Mouse (Mus musculus) cortical plate, adult 2 months (tissue): Measurements from ENCODE around the gene Rab23. TPM values are rescaled to one million over a fixed set of nuclear protein-coding genes. Genes with fewer than 3 reads are reported as not detected.

Experiments
- H3K27ac ChIP-seq: fragments of 200-500 bp; 2 replicates; pipeline ENCODE4 v1.5.1; 2012; ENCODE audit warnings: low read length, control low read depth, inconsistent platforms; ENCODE audit not compliant: insufficient read depth
- H3K4me1 ChIP-seq: fragments of 200-500 bp; 2 replicates; pipeline ENCODE4 v1.6.1; 2011; ENCODE audit warnings: low read length; ENCODE audit not compliant: control insufficient read depth, insufficient read depth
- H3K4me3 ChIP-seq: fragments of 200-500 bp; 2 replicates; pipeline ENCODE4 v1.5.1; 2011; ENCODE audit warnings: mild to moderate bottlenecking, low read length, control low read depth; ENCODE audit not compliant: insufficient read depth
- CTCF ChIP-seq: fragments of 200-500 bp; IDR thresholded peaks from 2 replicates; pipeline ENCODE4 v1.5.1; 2011; ENCODE audit warnings: mild to moderate bottlenecking, control low read depth, low read length; ENCODE audit not compliant: insufficient read depth; ENCODE audit errors: extremely low read depth
- POLR2A ChIP-seq: fragments of 200-500 bp; IDR thresholded peaks from 2 replicates; pipeline ENCODE4 v1.6.1; 2011; ENCODE audit warnings: mild to moderate bottlenecking, low read length, control low read depth; ENCODE audit not compliant: insufficient read depth; ENCODE audit errors: extremely low read depth
- polyA plus RNA-seq: library from polyadenylated mRNA; depleted of rRNA; stranded (reverse); fragments of >200 nt; gene quantifications from 2 replicates; pipeline ENCODE4 v1.2.3, GENCODE M21; 2012

The Rab23 gene
- polyA plus RNA-seq, 1 experiment, result 17.5 TPM

- Histone ChIP-seq H3K4me1 (no peaks in the 10 kb centered on the region), H3K4me3 (no peak overlapping the region), H3K27ac (no peak overlapping the region)
- TF ChIP-seq POLR2A, result no peak
- TF ChIP-seq CTCF, result no peak
Observed at GRCm38 (mm10) chr1:33689446-33690086, 30.1 kb upstream of the Rab23 start.

- no peak overlapping the region for H3K27ac ChIP-seq
Observed at GRCm38 (mm10) chr1:33690087-33690448, 29.6 kb upstream of the Rab23 start.

GRCm38 (mm10) chr1:33693893-33694292, 25.8 kb upstream of the Rab23 start:
- Histone ChIP-seq H3K4me3 (no peak overlapping the region), H3K4me1 (no peaks in the 10 kb centered on the region), H3K27ac (no peak overlapping the region)
- TF ChIP-seq CTCF (no peak), POLR2A (no peak)

More at GRCm38 (mm10) chr1:33690087-33690448, 29.6 kb upstream of the Rab23 start:
- H3K4me3 ChIP-seq, result no peak overlapping the region
- no peak for TF ChIP-seq CTCF
- no peak for TF ChIP-seq POLR2A
- H3K4me1 ChIP-seq, result no peaks in the 10 kb centered on the region

DNA sequence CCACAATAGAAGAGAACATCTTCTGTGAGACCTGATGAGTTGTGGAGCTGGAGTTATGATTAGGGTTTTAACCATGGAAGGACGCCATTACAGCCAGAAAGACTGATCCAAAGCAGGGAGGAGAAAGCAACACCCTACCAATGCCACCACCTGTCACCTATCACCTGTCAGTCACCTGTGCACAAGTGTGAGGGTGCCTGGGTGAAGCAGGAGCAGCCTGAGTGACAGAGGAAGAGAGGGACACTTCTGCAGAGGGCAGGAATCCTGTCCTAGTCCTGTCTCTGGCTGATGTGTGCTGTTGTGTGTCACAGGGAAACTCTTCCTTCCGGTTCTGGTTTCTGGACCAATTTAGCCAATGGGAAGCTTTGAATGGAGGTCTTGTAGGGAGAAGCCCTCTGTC, 23.7 kb upstream of the Rab23 start:
- Histone ChIP-seq H3K4me3 (no peak overlapping the region), H3K4me1 (no peaks in the 10 kb centered on the region), H3K27ac (no peak overlapping the region)
- TF ChIP-seq POLR2A (no peak), CTCF (no peak)

GRCm38 (mm10) chr1:33701244-33701643, 18.4 kb upstream of the Rab23 start:
- TF ChIP-seq CTCF (no peak), POLR2A (no peak)

DNA sequence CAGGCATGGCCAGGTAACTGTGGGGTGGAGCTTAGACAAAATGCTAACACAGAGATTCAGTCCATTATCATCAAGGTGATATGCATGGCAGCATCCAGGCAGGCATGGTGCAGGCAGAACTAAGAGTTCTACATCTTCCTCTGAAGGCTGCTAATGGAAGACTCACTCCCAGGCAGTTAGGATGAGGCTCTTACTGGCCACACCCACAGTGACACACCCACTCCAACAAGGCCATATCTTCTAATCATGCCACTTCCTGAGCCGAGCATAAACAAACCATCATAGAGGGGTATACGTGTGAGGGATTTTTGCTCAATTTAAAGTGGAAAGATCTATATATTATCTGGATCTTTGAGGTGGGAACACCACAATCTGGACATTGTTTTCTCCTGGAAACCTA, 10.1 kb upstream of the Rab23 start:
- Histone ChIP-seq H3K4me1 (no peaks in the 10 kb centered on the region), H3K27ac (no peak overlapping the region), H3K4me3 (no peak overlapping the region)
- TF ChIP-seq POLR2A, result no peak
- no peak for TF ChIP-seq CTCF

More at GRCm38 (mm10) chr1:33701244-33701643, 18.4 kb upstream of the Rab23 start:
- no peaks in the 10 kb centered on the region for H3K4me1 ChIP-seq
- no peak overlapping the region for H3K4me3 ChIP-seq
- H3K27ac ChIP-seq, result no peak overlapping the region

DNA sequence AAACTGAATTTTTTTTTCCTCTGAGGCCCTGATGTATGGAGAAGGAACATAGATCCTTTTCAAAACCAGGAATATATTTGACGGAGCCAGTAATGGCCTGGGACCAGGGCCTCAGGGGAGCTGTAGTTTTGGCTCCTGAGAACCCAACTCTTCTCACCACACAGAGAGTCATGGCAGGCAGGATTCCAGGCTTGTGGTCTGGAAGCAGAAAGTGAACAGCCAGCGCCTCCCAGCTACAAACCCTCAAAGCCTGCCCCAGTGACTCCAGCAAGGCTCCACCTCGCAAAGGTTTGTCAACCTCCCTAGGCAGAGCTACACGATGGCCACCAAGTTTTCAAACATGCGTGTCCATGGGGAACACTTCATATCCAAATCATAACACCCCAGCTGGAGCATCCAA, 7.7 kb upstream of the Rab23 start:
- TF ChIP-seq CTCF (no peak), POLR2A (no peak)
- H3K27ac ChIP-seq, result no peak overlapping the region
- no peaks in the 10 kb centered on the region for H3K4me1 ChIP-seq
- no peak overlapping the region for H3K4me3 ChIP-seq

DNA sequence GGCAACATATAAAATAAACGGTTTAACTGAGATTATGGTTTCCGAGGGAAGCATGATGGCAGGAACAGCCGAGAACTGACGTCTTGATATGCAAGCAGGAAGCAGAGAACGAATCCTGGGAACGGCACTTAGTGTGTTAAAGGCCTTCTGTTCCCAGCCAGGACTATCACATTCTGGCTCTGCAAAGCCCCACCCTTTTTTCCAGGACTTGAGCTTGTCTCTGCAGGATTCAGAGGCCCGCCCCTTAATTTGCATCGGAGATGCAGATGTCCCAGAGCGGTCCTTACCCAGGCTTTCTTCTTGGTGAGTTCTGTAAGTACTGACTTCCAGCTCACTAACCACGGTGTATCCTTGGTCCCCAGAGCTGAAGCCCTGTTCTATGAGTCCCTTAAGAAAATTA, 4.9 kb upstream of the Rab23 start:
- Histone ChIP-seq H3K27ac (no peak overlapping the region), H3K4me1 (no peaks in the 10 kb centered on the region), H3K4me3 (no peak overlapping the region)
- TF ChIP-seq POLR2A, result no peak
- no peak for TF ChIP-seq CTCF

DNA sequence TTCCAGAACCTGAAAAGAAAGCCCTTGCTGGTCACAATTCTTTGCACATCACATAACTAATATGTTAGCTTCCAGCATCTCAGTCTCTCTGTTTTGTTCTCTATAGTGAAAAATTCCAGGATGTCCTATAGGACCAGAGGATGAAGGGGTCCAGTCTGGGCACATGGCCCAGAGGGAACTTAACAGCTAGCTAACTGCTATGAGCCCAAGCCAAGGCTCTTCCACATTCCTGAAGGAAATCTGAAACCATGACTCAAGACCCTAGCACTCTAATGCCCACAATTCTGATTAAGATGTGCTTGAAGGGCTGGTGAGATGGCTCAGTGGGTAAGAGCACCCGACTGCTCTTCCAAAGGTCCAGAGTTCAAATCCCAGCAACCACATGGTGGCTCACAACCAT, 2.1 kb upstream of the Rab23 start:
- Histone ChIP-seq H3K4me1 (no peaks in the 10 kb centered on the region; the same call in 1 of the 2 replicates), H3K27ac (no peak overlapping the region), H3K4me3 (no peak overlapping the region)
- no peak for TF ChIP-seq CTCF
- no peak for TF ChIP-seq POLR2A

- Histone ChIP-seq H3K4me3 (peak overlapping the region; percentile 35), H3K4me1 (no peaks in the 10 kb centered on the region; the same call in 1 of the 2 replicates), H3K27ac (peak overlapping the region; percentile 24)
- no peak for TF ChIP-seq POLR2A
- TF ChIP-seq CTCF, result no peak
Observed at GRCm38 (mm10) chr1:33720231-33720630, 544 bp downstream of the Rab23 start.
